ENCODE assay signal across 10 mouse cellular contexts in the genomic region with DNA sequence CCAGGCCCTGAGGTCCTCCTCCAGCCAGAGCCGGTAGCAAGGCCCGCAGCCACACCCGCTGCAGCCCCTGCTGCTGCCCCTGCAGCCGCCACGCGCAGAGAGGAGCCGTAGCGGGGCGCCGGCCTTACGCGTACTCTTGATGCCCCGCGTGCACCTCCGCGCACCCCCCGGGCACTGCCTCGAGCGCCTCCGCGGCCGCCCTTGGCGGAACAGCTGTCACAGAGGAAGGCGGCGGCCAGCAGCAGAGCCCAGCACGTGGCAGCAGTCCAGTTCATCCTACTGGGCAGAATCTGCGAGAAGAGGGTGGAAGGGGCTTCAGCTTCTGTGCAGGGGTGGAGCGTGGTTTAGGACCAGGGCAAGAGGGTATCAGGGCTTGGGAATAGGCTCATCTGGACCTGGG. TPM values are rescaled to one million over a fixed set of nuclear protein-coding genes. Genes with fewer than 3 reads are reported as not detected.
DNase-seq lines count a peak whose midpoint lies in the region; ATAC-seq and TF ChIP-seq lines count a peak whose summit lies in the region.
"Had no signal": no experiment of that assay in that cellular context is flagged by ENCODE, and none has a peak within 500 bp of the region (broad histone marks: within the 10 kb centered on the region; RNA-seq: fewer than 3 reads in every experiment).

No protein-coding gene starts in this region.

- H3K36me3 ChIP-seq in lung, embryonic 16.5 days (ENCODE audit: control insufficient read depth, insufficient read depth, low read length): no peaks in the 10 kb centered on the region
- peaks cover 4% of the 10 kb centered on the region; the same call in 1 of the 2 replicates for H3K36me3 ChIP-seq in forebrain, postnatal 0 days (ENCODE audit: insufficient read depth)
- H3K36me3 ChIP-seq in midbrain, embryonic 16.5 days (ENCODE audit: control insufficient read depth, insufficient read depth, low read length): no peaks in the 10 kb centered on the region; the same call in 1 of the 2 replicates

- peak overlapping the region; percentile 44 for H3K4me2 ChIP-seq in lung, embryonic 16.5 days (ENCODE audit: low read depth, low read length)
- peak overlapping the region; percentile 73 for H3K4me2 ChIP-seq in forebrain, postnatal 0 days (ENCODE audit: low read depth)
- H3K4me2 ChIP-seq in midbrain, embryonic 16.5 days (ENCODE audit: low read length): peak overlapping the region; percentile 95

- TF ChIP-seq CTCF in forebrain, postnatal 0 days (IDR thresholded peaks at IDR 0.05; ENCODE audit: low read depth): no peak

- 0 out of 2 replicates have a peak overlapping the region, but pooled peaks have one; percentile 38 for H3K9ac ChIP-seq in lung, embryonic 16.5 days (ENCODE audit: low read length)
- H3K9ac ChIP-seq in forebrain, postnatal 0 days: peak overlapping the region; percentile 83
- H3K9ac ChIP-seq in midbrain, embryonic 16.5 days (ENCODE audit: low read depth, low read length): peak overlapping the region; percentile 78

- H3K9me3 ChIP-seq in lung, embryonic 16.5 days (ENCODE audit: control insufficient read depth, low read length): no peaks in the 10 kb centered on the region
- no peaks in the 10 kb centered on the region for H3K9me3 ChIP-seq in forebrain, postnatal 0 days (ENCODE audit: low read length)
- H3K9me3 ChIP-seq in midbrain, embryonic 16.5 days (replicated peaks; ENCODE audit: control insufficient read depth, low read length, poor library complexity, severe bottlenecking): no peaks in the 10 kb centered on the region

- peaks cover 3% of the 10 kb centered on the region; the same call in 1 of the 2 replicates for H3K4me1 ChIP-seq in lung, embryonic 16.5 days (replicated peaks; ENCODE audit: control insufficient read depth, insufficient read depth, low read length)
- H3K4me1 ChIP-seq in forebrain, postnatal 0 days (ENCODE audit: insufficient read depth): peaks cover 13% of the 10 kb centered on the region
- peaks cover 20% of the 10 kb centered on the region for H3K4me1 ChIP-seq in midbrain, embryonic 16.5 days (ENCODE audit: control insufficient read depth, insufficient read depth, low read length)

- ATAC-seq in lung, embryonic 16.5 days (ENCODE audit: low read depth): peak; percentile 15; the same call in 1 of the 2 replicates
- ATAC-seq in forebrain, postnatal 0 days: peak; percentile 19
- peak; percentile 27 for ATAC-seq in midbrain, embryonic 16.5 days

- H3K27me3 ChIP-seq in lung, embryonic 16.5 days (ENCODE audit: control insufficient read depth, insufficient read depth, low read depth, low read length): peaks cover 23% of the 10 kb centered on the region
- no peaks in the 10 kb centered on the region for H3K27me3 ChIP-seq in forebrain, postnatal 0 days (ENCODE audit: insufficient read depth, low read length)
- no peaks in the 10 kb centered on the region for H3K27me3 ChIP-seq in midbrain, embryonic 16.5 days (ENCODE audit: control insufficient read depth, insufficient read depth, low read depth, low read length)

- WGBS in lung, embryonic 16.5 days: 3% methylated on average over 27 of the region's 28 CpGs
- 6% methylated on average over 28 of the region's 28 CpGs for WGBS in forebrain, postnatal 0 days
- WGBS in midbrain, embryonic 16.5 days: 3% methylated on average over 28 of the region's 28 CpGs

- no peak overlapping the region for H3K27ac ChIP-seq in lung, embryonic 16.5 days (ENCODE audit: low read length)
- peak overlapping the region; percentile 83 for H3K27ac ChIP-seq in forebrain, postnatal 0 days (ENCODE audit: low read depth, low read length)
- H3K27ac ChIP-seq in midbrain, embryonic 16.5 days (ENCODE audit: low read length): peak overlapping the region; percentile 87

- H3K4me3 ChIP-seq in lung, embryonic 16.5 days (ENCODE audit: low read length): 0 out of 2 replicates have a peak overlapping the region, but pooled peaks have one; percentile 16
- peak overlapping the region; percentile 54 for H3K4me3 ChIP-seq in forebrain, postnatal 0 days (ENCODE audit: low read depth, low read length)
- peak overlapping the region; percentile 51 for H3K4me3 ChIP-seq in midbrain, embryonic 16.5 days (ENCODE audit: low read depth, low read length)

- DNase-seq in lung, adult 18-20 months: no peak
- peak; percentile 76 for DNase-seq in cerebellum, adult 9-11 months
- no peak for DNase-seq in forebrain, postnatal 0 days
- peak; percentile 64 to 67 for DNase-seq in layer of hippocampus, postnatal 10 days (ENCODE audit: low spot score in 2 of 2)
- no peak for DNase-seq in thymus, postnatal 25 days
- no peak for DNase-seq in spleen, postnatal 14 days (ENCODE audit: low spot score in 2 of 2)

RNA-seq across cellular contexts. Expression of gene Sprn, which starts 1.3 kb away (rescaled TPM):
- polyA plus RNA-seq in lung, embryonic 16.5 days (2015; fragmentation: Nextera tagmentation; extraction: Ambion mirVana): 0.25 and 0.41 TPM in 2 replicates
- 64.0 and 74.4 TPM in 2 replicates for total RNA-seq in forebrain, postnatal 0 days (2014; rRNA removed)
- 32.6 and 43.5 TPM in 2 replicates for polyA plus RNA-seq in forebrain, postnatal 0 days (2015; fragmentation: Nextera tagmentation; extraction: Ambion mirVana)
- total RNA-seq in layer of hippocampus, postnatal 10 days (2021): 100 to 1,000 TPM; 145 to 155 TPM
- 26.7 and 29.2 TPM in 2 replicates for polyA plus RNA-seq in midbrain, embryonic 16.5 days (2015; fragmentation: Nextera tagmentation; extraction: Ambion mirVana)

RNA-seq across cellular contexts. Expression of gene Olfr522, which starts 11.2 kb away (rescaled TPM):
- polyA plus RNA-seq in lung, embryonic 16.5 days (2015; fragmentation: Nextera tagmentation; extraction: Ambion mirVana): not detected in 2 replicates
- not detected in 2 replicates for total RNA-seq in forebrain, postnatal 0 days (2014; rRNA removed)
- polyA plus RNA-seq in forebrain, postnatal 0 days (2015; fragmentation: Nextera tagmentation; extraction: Ambion mirVana): not detected in 2 replicates
- not detected for total RNA-seq in layer of hippocampus, postnatal 10 days (2021)
- not detected in 2 replicates for polyA plus RNA-seq in midbrain, embryonic 16.5 days (2015; fragmentation: Nextera tagmentation; extraction: Ambion mirVana)
- total RNA-seq: adrenal gland, postnatal 4 days; left cerebral cortex, adult 8-10 months had no signal

RNA-seq across cellular contexts. Expression of gene Mtg1, which starts 16.0 kb away (rescaled TPM):
- polyA plus RNA-seq in lung, embryonic 16.5 days (2015; fragmentation: Nextera tagmentation; extraction: Ambion mirVana): 20.7 and 24.8 TPM in 2 replicates
- total RNA-seq in forebrain, postnatal 0 days (2014; rRNA removed): 14.2 and 15.0 TPM in 2 replicates
- polyA plus RNA-seq in forebrain, postnatal 0 days (2015; fragmentation: Nextera tagmentation; extraction: Ambion mirVana): 33.7 and 35.8 TPM in 2 replicates
- 10 to 100 TPM; 27.0 to 30.2 TPM for total RNA-seq in layer of hippocampus, postnatal 10 days (2021)
- polyA plus RNA-seq in midbrain, embryonic 16.5 days (2015; fragmentation: Nextera tagmentation; extraction: Ambion mirVana): 26.7 and 32.6 TPM in 2 replicates

RNA-seq across cellular contexts. Expression of gene Olfr523, which starts 19.6 kb away (rescaled TPM):
- not detected in 2 replicates for polyA plus RNA-seq in lung, embryonic 16.5 days (2015; fragmentation: Nextera tagmentation; extraction: Ambion mirVana)
- not detected in 2 replicates for total RNA-seq in forebrain, postnatal 0 days (2014; rRNA removed)
- not detected in 2 replicates for polyA plus RNA-seq in forebrain, postnatal 0 days (2015; fragmentation: Nextera tagmentation; extraction: Ambion mirVana)
- not detected for total RNA-seq in layer of hippocampus, postnatal 10 days (2021)
- not detected in 2 replicates for polyA plus RNA-seq in midbrain, embryonic 16.5 days (2015; fragmentation: Nextera tagmentation; extraction: Ambion mirVana)
- total RNA-seq: adrenal gland, postnatal 4 days had no signal

RNA-seq across cellular contexts. Expression of gene Echs1, which starts 37.1 kb away (rescaled TPM):
- polyA plus RNA-seq in lung, embryonic 16.5 days (2015; fragmentation: Nextera tagmentation; extraction: Ambion mirVana): 141 and 148 TPM in 2 replicates
- total RNA-seq in forebrain, postnatal 0 days (2014; rRNA removed): 84.0 and 103 TPM in 2 replicates
- polyA plus RNA-seq in forebrain, postnatal 0 days (2015; fragmentation: Nextera tagmentation; extraction: Ambion mirVana): 113 and 116 TPM in 2 replicates
- total RNA-seq in layer of hippocampus, postnatal 10 days (2021): 10 to 100 TPM; 63.4 to 67.1 TPM
- polyA plus RNA-seq in midbrain, embryonic 16.5 days (2015; fragmentation: Nextera tagmentation; extraction: Ambion mirVana): 111 TPM in 2 replicates

Comparison
In these comparisons a context has a peak if more than half of its experiments do, and no peak if none do; other contexts are left out.
1. H3K4me2 ChIP-seq: peak in every context shown above with its lines; median percentile 95 in midbrain, embryonic 16.5 days; 73 in forebrain, postnatal 0 days; 44 in lung, embryonic 16.5 days.
2. DNase-seq: peak in cerebellum, adult 9-11 months (single experiment) and layer of hippocampus, postnatal 10 days (2 of 2); none in lung, adult 18-20 months (0 of 2), forebrain, postnatal 0 days (single experiment), thymus, postnatal 25 days (single experiment) and spleen, postnatal 14 days (0 of 2).
3. RNA of gene Sprn, which starts 1.3 kb away (polyA plus RNA-seq): 32.6 to 43.5 TPM in forebrain, postnatal 0 days and 26.7 to 29.2 TPM in midbrain, embryonic 16.5 days; 0.25 to 0.41 TPM in lung, embryonic 16.5 days; every median in the first group is over 10 times any median in the second.
4. Peak in every context shown above with its lines, with median percentiles within 50 percentile points of each other: ATAC-seq, H3K4me3 ChIP-seq and H3K9ac ChIP-seq.